Mouse (Mus musculus): ENCODE measurements at regions not wholly inside any gene's neighbourhood (a gene's known extent, or its start where the extent isn't known, plus 50 kb on each side); places are given as distances from the start of the nearest gene placed in this dataset.

DNA sequence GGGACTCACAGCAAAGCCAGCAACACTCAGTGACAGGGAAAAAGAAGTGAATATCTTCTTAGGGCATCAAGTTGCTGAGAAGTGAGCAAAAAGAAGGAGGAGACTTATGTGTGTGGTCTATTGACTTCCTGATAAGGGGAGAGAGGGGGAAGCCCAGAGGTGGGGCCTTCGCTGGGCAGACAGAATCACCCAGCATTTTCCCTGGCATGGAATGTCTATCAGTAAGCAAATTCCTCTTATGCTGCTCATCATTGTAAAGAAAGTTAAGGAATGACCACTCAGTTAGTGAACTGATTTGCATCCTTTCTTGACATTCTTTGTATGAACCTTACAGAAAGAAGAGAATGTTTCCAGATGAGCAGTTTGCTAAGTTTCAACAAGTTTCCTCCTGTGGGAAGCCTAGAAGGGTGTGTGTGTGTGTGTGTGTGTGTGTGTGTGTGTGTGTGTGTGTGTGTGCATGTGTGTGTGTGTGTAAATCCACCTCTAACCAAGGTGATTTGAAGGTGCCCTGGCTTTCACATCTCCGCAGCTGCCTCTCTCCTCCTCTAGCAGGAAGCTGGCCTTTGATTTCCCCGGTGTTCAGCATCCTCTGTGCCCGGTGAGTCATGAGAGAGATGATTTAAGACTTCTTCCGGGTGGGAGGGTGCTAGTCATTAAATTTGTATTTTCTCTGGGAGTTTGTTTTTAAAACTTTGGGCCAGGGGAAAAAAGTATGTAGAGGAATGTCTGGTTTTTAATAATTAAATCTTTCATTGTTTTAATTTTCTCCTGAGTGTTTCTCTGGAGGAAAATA, 257.8 kb upstream of the Rbfox1 start:
- TF ChIP-seq USF1 (IDR thresholded peaks at IDR 0.05; ENCODE audit: low read depth) (no peak), CTCF (IDR thresholded peaks at IDR 0.05; ENCODE audit: control insufficient read depth, insufficient read depth, insufficient read length) (no peak), MAX (IDR thresholded peaks at IDR 0.05) (no peak), MYOD1 (IDR thresholded peaks at IDR 0.05; ENCODE audit: control insufficient read depth, insufficient read length, low read depth) (no peak), CEBPB (IDR thresholded peaks at IDR 0.05; ENCODE audit: low read depth) (no peak)
